Mouse (Mus musculus) E14TG2a.4 (cell line): ENCODE measurements at regions not wholly inside any gene's neighbourhood (a gene's known extent, or its start where the extent isn't known, plus 50 kb on each side); places are given as distances from the start of the nearest gene placed in this dataset.
"Not testable (repeated sequence)": the region's sequence is repeated elsewhere in the genome, so short reads cannot be mapped to it uniquely, and the experiment has no call there.

Experiments used
- H3K27me3 ChIP-seq: 2 replicates; pipeline ENCODE4 v1.6.1; 2014; ENCODE audit warnings: low read length, control low read depth; ENCODE audit not compliant: insufficient read depth
- H3K36me3 ChIP-seq: 2 replicates; pipeline ENCODE4 v1.6.1; 2014; ENCODE audit warnings: low read length, control low read depth; ENCODE audit not compliant: insufficient read depth
- H3K4me1 ChIP-seq: replicated peaks from 2 replicates; pipeline ENCODE4 v1.6.1; 2014; ENCODE audit warnings: low read depth, low read length, control low read depth
- H3K4me3 ChIP-seq: replicated peaks from 2 replicates; pipeline ENCODE4 v1.5.1; 2014; ENCODE audit warnings: mild to moderate bottlenecking, low read length
- H3K9me3 ChIP-seq: 2 replicates; pipeline ENCODE4 v1.6.1; 2014; ENCODE audit warnings: low read length, control low read depth
- CTCF ChIP-seq: conservative IDR thresholded peaks from 2 replicates; pipeline ENCODE4 v1.5.1; 2014; ENCODE audit warnings: low read length
- NANOG ChIP-seq: IDR thresholded peaks from 2 replicates; pipeline ENCODE4 v1.6.1; 2014; ENCODE audit warnings: borderline replicate concordance, low read length, mixed read lengths
- POU5F1 ChIP-seq: IDR thresholded peaks from 2 replicates; pipeline ENCODE4 v1.6.1; 2014; ENCODE audit warnings: low read length, borderline replicate concordance

- Histone ChIP-seq H3K27me3 (peaks cover 11% of the 10 kb centered on the region), H3K4me1 (no peaks in the 10 kb centered on the region), H3K36me3 (no peaks in the 10 kb centered on the region), H3K9me3 (no peaks in the 10 kb centered on the region), H3K4me3 (no peak overlapping the region)
- TF ChIP-seq CTCF: no peak
Observed at GRCm38 (mm10) chr13:97396899-97397640, 156.2 kb downstream of the Enc1 start.

GRCm38 (mm10) chr13:97396286-97396685 is 155.4 kb downstream of the Enc1 start:
- H3K9me3 ChIP-seq, H3K4me3 ChIP-seq, H3K36me3 ChIP-seq, H3K4me1 ChIP-seq: not testable (repeated sequence)
- H3K27me3 ChIP-seq: peaks cover 11% of the 10 kb centered on the region

GRCm38 (mm10) chr13:97394756-97395454 is 154.0 kb downstream of the Enc1 start:
- no peak overlapping the region for H3K4me3 ChIP-seq
- H3K9me3 ChIP-seq: no peaks in the 10 kb centered on the region
- H3K36me3 ChIP-seq: no peaks in the 10 kb centered on the region
- peaks cover 11% of the 10 kb centered on the region for H3K27me3 ChIP-seq
- TF ChIP-seq NANOG: no peak
- no peak for TF ChIP-seq POU5F1
- no peak for TF ChIP-seq CTCF
- H3K4me1 ChIP-seq: peaks cover 4% of the 10 kb centered on the region

- Histone ChIP-seq H3K36me3 (no peaks in the 10 kb centered on the region), H3K4me3 (no peak overlapping the region), H3K4me1 (peaks cover 4% of the 10 kb centered on the region), H3K9me3 (no peaks in the 10 kb centered on the region), H3K27me3 (peaks cover 11% of the 10 kb centered on the region)
- TF ChIP-seq CTCF (no peak), POU5F1 (no peak)
Observed at GRCm38 (mm10) chr13:97394071-97394470, 153.2 kb downstream of the Enc1 start.

- TF ChIP-seq POU5F1 (no peak), CTCF (no peak), NANOG (no peak)
- Histone ChIP-seq H3K36me3 (no peaks in the 10 kb centered on the region), H3K27me3 (peaks cover 11% of the 10 kb centered on the region), H3K4me1 (peaks cover 4% of the 10 kb centered on the region), H3K9me3 (no peaks in the 10 kb centered on the region), H3K4me3 (no peak overlapping the region)
Observed at GRCm38 (mm10) chr13:97393456-97393855, 152.6 kb downstream of the Enc1 start.

- Histone ChIP-seq H3K9me3 (no peaks in the 10 kb centered on the region), H3K4me3 (no peak overlapping the region), H3K4me1 (peaks cover 4% of the 10 kb centered on the region), H3K36me3 (no peaks in the 10 kb centered on the region), H3K27me3 (peaks cover 12% of the 10 kb centered on the region)
- TF ChIP-seq NANOG (no peak), CTCF (no peak), POU5F1 (no peak)
Observed at GRCm38 (mm10) chr13:97390449-97390930, 149.6 kb downstream of the Enc1 start.

- H3K36me3 ChIP-seq: no peaks in the 10 kb centered on the region
- no peaks in the 10 kb centered on the region for H3K9me3 ChIP-seq
- no peak overlapping the region for H3K4me3 ChIP-seq
- no peak for TF ChIP-seq CTCF
- TF ChIP-seq NANOG: no peak
- no peak for TF ChIP-seq POU5F1
- peaks cover 11% of the 10 kb centered on the region for H3K27me3 ChIP-seq
- peaks cover 4% of the 10 kb centered on the region for H3K4me1 ChIP-seq
Observed at GRCm38 (mm10) chr13:97388851-97389479, 148.1 kb downstream of the Enc1 start.

- H3K4me1 ChIP-seq: peaks cover 4% of the 10 kb centered on the region
- H3K36me3 ChIP-seq: no peaks in the 10 kb centered on the region
- TF ChIP-seq NANOG: no peak
- no peak for TF ChIP-seq CTCF
- no peak for TF ChIP-seq POU5F1
- no peak overlapping the region for H3K4me3 ChIP-seq
- H3K9me3 ChIP-seq: no peaks in the 10 kb centered on the region; the same call in 1 of the 2 replicates
- H3K27me3 ChIP-seq: peaks cover 16% of the 10 kb centered on the region
Observed at GRCm38 (mm10) chr13:97386511-97386910, 145.6 kb downstream of the Enc1 start.
